Mouse (Mus musculus) liver, adult 2 months (tissue): ENCODE data around the gene Radil.

ENCODE experiments used
- CTCF ChIP-seq: fragments of 200-500 bp; IDR thresholded peaks from 2 replicates; pipeline ENCODE4 v1.5.1; 2011; ENCODE audit warnings: low read depth, low read length, control low read depth
- POLR2A ChIP-seq: fragments of 200-500 bp; IDR thresholded peaks from 2 replicates; pipeline ENCODE4 v1.6.1; 2011; ENCODE audit warnings: low read length, control low read depth; ENCODE audit not compliant: insufficient read depth; ENCODE audit errors: extremely low read depth

GRCm38 (mm10) chr5:142441332-142442044 lies 109.4 kb downstream of the Radil start:
- TF ChIP-seq CTCF (no peak), POLR2A (no peak)
